Mouse (Mus musculus): ENCODE measurements around the gene Gm49358. TPM values are rescaled to one million over a fixed set of nuclear protein-coding genes. Genes with fewer than 3 reads are reported as not detected.

The Gm49358 gene
- polyA plus RNA-seq, 1 experiment from 2014 or later: not detected

DNA sequence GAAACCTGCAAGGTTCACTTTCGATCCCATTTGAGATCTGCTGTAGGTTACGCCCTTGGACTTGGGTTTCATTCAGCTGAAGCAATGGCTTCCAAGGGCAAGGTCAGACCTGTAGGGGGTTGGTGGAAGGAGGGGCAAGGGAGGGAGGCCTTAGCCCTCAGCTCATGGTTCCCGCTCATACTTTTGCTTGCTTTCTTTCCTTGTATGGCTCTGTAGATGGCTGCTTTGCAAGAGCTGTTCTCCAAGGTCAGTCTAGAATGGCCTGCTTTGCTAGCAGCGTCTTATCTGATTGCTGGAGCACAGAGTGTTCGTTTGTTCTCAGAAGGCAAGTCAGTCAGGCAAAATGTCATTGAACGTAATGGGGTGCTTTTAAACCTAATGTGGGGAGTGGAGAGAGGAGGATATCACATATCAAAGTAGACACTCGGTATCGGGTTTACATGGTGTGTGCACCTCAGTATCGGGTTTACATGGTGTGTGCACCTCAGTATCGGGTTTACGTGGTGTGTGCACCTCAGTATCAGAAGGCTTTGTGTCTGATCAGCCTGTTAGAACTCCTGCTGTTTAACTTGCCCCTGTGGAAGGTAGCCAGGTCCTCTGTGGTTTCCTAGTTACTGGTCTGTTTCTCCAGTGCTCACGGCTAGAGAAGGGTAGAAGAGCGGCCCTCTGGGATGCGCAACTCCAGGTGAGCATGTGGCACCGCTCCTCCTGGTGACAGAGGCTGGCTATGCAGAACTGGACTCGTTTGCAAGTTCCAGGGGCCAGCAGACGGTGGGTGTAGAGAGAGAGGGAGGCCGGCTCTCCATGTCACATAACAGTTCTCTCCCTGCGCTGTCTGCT is 50.7 kb downstream of the Gm49358 start:
- Histone ChIP-seq H3K27me3 (0 out of 2 replicates have a peak, but pooled peaks cover 4% of the 10 kb centered on the region), H3K9ac (replicated peaks) (no peak overlapping the region), H3K4me1 (replicated peaks) (peaks cover 24% of the 10 kb centered on the region), H3K9me3 (no peaks in the 10 kb centered on the region), H3K4me2 (no peak overlapping the region), H3K4me3 (replicated peaks) (no peak overlapping the region), H3K36me3 (no peaks in the 10 kb centered on the region), H3K27ac (no peak overlapping the region)
- WGBS: 61% methylated on average over 19 of the region's 19 CpGs
- no peak for ATAC-seq (ENCODE audit: insufficient number of reproducible peaks, insufficient read depth, low FRiP score, low TSS enrichment, low read depth)

DNA sequence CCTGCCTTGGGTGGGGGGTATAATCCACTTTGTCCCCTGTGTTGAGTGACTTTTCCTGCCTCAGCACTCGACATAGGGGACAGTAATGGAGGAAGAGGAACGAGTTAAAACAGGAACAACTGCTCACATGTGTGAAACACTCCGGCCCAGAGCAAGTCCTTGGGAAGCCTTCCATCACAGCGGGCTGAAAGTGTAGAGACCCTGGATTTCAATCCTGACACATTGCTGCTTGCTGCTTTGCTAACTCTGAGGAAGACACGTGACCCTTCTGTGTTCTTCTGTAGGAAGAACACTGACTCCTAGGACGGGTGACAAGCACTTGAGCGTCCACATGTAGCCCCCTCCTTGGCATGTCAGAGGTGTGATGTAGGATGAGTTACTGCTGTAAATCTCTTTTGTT is 51.4 kb downstream of the Gm49358 start:
- no peak for ATAC-seq (ENCODE audit: insufficient number of reproducible peaks, insufficient read depth, low FRiP score, low TSS enrichment, low read depth)
- Histone ChIP-seq H3K36me3 (no peaks in the 10 kb centered on the region), H3K27ac (no peak overlapping the region), H3K9ac (replicated peaks) (no peak overlapping the region), H3K4me3 (replicated peaks) (no peak overlapping the region), H3K9me3 (no peaks in the 10 kb centered on the region), H3K4me1 (replicated peaks) (peaks cover 30% of the 10 kb centered on the region), H3K4me2 (no peak overlapping the region), H3K27me3 (0 out of 2 replicates have a peak, but pooled peaks cover 4% of the 10 kb centered on the region)
- WGBS: 79% methylated on average over 7 of the region's 7 CpGs

DNA sequence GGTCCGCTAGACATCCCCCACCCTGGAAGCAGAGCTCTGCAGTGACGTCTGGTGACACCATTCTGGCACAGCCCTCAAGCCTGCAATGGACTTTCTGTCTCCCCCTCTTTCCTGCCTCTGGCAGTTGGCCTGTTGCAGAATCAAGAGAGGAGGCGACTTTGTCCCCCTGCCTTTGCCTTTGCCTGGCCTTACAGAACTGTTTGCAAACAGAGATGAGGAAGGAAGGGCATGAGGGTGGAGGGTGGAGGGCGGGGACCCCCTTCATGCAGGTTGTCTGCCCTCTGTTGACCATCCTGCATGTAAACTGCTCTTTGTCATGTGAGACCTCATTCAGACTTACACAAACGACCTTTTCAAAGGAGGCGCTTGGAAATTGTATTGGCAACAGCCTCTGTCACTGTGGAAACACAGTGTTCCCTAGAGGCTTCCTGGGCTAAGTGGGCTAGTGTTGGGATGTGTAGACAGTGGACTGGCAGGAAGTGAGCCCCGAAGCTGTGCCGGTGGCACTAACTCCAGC is 55.9 kb downstream of the Gm49358 start:
- no peaks in the 10 kb centered on the region for H3K9me3 ChIP-seq
- no peaks in the 10 kb centered on the region for H3K36me3 ChIP-seq
- H3K9ac ChIP-seq (replicated peaks): no peak overlapping the region
- H3K27ac ChIP-seq: peak overlapping the region; percentile 23; the same call in 1 of the 2 replicates
- no peak overlapping the region for H3K4me3 ChIP-seq (replicated peaks)
- WGBS: 42% methylated on average over 8 of the region's 8 CpGs
- no peak overlapping the region for H3K4me2 ChIP-seq
- H3K27me3 ChIP-seq: 0 out of 2 replicates have a peak, but pooled peaks cover 4% of the 10 kb centered on the region
- no peak for ATAC-seq (ENCODE audit: insufficient number of reproducible peaks, insufficient read depth, low FRiP score, low TSS enrichment, low read depth)
- H3K4me1 ChIP-seq (replicated peaks): peaks cover 24% of the 10 kb centered on the region

DNA sequence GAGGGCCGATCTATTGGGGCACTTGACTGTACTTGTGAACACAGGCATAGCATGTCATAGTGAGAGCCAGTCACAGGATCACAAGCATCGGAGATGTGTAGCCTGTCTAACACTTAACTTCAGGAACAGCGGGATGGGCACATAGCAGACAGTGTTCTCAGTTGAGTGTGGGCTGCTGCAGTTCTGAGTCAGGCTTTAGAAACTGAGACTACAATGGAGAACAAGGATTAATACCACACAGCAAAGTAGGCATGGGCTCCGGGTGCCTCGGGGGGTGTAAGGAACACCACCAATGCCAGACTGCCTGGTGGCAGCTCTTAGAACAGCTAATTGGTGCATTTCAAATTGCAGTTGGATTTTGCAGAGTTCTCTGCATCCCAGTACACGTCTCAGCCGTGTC is 57.2 kb downstream of the Gm49358 start:
- peaks cover 2% of the 10 kb centered on the region; the same call in 1 of the 2 replicates for H3K27me3 ChIP-seq
- no peak overlapping the region for H3K4me2 ChIP-seq
- H3K27ac ChIP-seq: no peak overlapping the region
- ATAC-seq (ENCODE audit: insufficient number of reproducible peaks, insufficient read depth, low FRiP score, low TSS enrichment, low read depth): no peak
- H3K9me3 ChIP-seq: no peaks in the 10 kb centered on the region
- no peak overlapping the region for H3K9ac ChIP-seq (replicated peaks)
- peaks cover 25% of the 10 kb centered on the region for H3K4me1 ChIP-seq (replicated peaks)
- 91% methylated on average over 7 of the region's 7 CpGs for WGBS
- H3K4me3 ChIP-seq (replicated peaks): no peak overlapping the region
- H3K36me3 ChIP-seq: no peaks in the 10 kb centered on the region

DNA sequence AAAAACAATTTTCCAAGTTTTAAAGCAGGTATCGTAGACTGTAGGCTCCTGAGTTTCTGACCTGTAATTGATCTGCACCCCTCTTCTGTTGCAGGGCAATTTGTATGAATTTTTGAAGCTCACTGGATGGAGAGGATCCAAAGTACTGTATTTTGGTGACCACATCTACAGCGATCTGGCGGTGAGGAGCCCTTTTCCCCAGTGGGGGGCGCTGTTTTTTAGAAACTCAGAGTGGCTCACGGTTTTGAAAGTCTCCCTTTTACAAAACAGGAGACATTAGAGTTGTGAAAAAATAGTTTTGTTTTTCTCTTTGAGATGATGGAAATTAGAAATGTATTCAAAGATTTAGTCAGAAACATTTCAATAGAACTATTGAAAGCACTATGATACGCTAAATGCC is 60.3 kb downstream of the Gm49358 start:
- H3K9ac ChIP-seq (replicated peaks): no peak overlapping the region
- no peaks in the 10 kb centered on the region for H3K9me3 ChIP-seq
- WGBS: 84% methylated on average over 6 of the region's 6 CpGs
- ATAC-seq (ENCODE audit: insufficient number of reproducible peaks, insufficient read depth, low FRiP score, low TSS enrichment, low read depth): no peak
- no peak overlapping the region for H3K4me3 ChIP-seq (replicated peaks)
- H3K27me3 ChIP-seq: peaks cover 4% of the 10 kb centered on the region; the same call in 1 of the 2 replicates
- H3K4me1 ChIP-seq (replicated peaks): peaks cover 26% of the 10 kb centered on the region
- no peak overlapping the region for H3K27ac ChIP-seq
- peaks cover 3% of the 10 kb centered on the region; the same call in 1 of the 2 replicates for H3K36me3 ChIP-seq
- no peak overlapping the region for H3K4me2 ChIP-seq

DNA sequence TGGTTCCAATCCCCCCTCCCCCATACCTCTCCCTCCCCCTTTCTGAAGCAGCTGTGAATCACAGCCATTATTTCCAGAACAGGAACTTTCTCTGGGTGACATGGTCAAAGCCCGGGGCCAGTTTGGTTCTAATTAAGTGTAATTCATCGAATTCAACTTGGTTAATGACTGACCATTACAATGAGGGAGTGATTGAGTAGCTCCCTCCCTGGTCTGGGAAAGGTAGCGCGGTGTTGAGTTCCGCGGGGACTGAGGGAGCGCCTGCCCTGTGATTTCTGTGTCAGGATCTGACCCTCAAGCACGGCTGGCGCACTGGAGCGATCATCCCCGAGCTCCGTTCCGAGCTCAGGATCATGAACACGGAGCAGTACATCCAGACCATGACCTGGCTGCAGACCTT is 61.1 kb downstream of the Gm49358 start:
- WGBS: 47% methylated on average over 14 of the region's 14 CpGs
- H3K9ac ChIP-seq (replicated peaks): no peak overlapping the region
- peaks cover 4% of the 10 kb centered on the region; the same call in 1 of the 2 replicates for H3K27me3 ChIP-seq
- H3K36me3 ChIP-seq: peaks cover 7% of the 10 kb centered on the region; the same call in 1 of the 2 replicates
- peaks cover 18% of the 10 kb centered on the region for H3K4me1 ChIP-seq (replicated peaks)
- ATAC-seq (ENCODE audit: insufficient number of reproducible peaks, insufficient read depth, low FRiP score, low TSS enrichment, low read depth): no peak
- no peaks in the 10 kb centered on the region; the same call in 1 of the 2 replicates for H3K9me3 ChIP-seq
- no peak overlapping the region for H3K27ac ChIP-seq
- H3K4me3 ChIP-seq (replicated peaks): no peak overlapping the region
- H3K4me2 ChIP-seq: no peak overlapping the region

DNA sequence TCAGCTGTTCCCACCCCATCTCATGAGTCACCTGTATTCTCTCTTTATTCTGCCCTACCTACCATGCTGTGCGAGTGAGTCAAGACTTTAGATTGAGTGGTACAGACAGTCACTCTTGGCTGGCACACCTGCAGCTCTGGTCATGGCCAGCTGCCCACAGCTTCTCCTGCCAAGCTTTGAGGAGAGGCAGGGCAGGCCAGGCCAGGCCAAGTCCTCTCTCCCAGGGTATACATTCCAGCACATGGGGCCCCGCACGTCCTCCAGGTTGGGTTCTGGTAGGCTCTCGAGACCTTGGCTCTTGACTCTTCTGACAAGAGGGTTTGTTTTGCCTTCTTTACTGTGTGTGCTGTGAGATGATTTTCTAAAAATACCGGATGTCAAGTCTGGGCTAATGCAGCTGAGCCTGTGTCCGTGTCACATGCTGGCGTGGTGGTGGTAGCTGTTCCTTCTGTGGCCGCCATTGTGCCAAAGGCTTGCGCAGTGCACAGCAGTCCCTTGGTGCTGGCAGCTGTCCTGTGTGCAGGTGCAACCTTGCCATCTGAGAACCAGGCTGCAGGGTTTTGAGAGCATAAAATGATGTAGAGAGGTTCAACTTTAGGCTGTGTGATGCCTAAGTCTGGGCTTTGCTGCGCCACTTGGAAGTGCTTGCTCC is 62.2 kb downstream of the Gm49358 start:
- peaks cover 4% of the 10 kb centered on the region; the same call in 1 of the 2 replicates for H3K27me3 ChIP-seq
- no peak overlapping the region for H3K4me3 ChIP-seq (replicated peaks)
- ATAC-seq (ENCODE audit: insufficient number of reproducible peaks, insufficient read depth, low FRiP score, low TSS enrichment, low read depth): no peak
- no peak overlapping the region for H3K4me2 ChIP-seq
- H3K9ac ChIP-seq (replicated peaks): no peak overlapping the region
- no peak overlapping the region for H3K27ac ChIP-seq
- 92% methylated on average over 10 of the region's 10 CpGs for WGBS
- H3K9me3 ChIP-seq: no peaks in the 10 kb centered on the region; the same call in 1 of the 2 replicates
- peaks cover 15% of the 10 kb centered on the region for H3K4me1 ChIP-seq (replicated peaks)
- peaks cover 7% of the 10 kb centered on the region; the same call in 1 of the 2 replicates for H3K36me3 ChIP-seq

DNA sequence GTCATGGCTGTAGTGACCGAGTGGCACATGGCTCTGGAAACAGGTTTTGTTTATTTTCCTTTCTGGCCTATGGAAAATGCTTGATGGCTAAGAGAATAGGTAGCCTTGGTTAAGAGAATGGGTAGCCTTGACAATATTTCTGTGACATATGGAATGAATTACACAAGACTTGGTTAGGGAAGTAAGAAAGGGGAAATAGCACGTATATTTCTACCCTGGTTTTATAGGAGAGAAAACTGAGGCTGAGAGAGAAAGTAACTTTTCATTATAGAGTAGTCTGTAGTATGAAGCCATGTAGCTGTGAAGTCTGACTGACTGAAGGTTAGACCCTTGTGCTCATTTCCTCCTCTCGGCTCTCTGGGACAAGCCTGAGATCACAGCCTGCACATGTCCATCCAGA is 63.2 kb downstream of the Gm49358 start:
- ATAC-seq (ENCODE audit: insufficient number of reproducible peaks, insufficient read depth, low FRiP score, low TSS enrichment, low read depth): no peak
- 56% methylated on average over 3 of the region's 3 CpGs for WGBS
- H3K4me2 ChIP-seq: no peak overlapping the region
- no peak overlapping the region for H3K4me3 ChIP-seq (replicated peaks)
- peaks cover 15% of the 10 kb centered on the region for H3K4me1 ChIP-seq (replicated peaks)
- H3K27me3 ChIP-seq: peaks cover 7% of the 10 kb centered on the region; the same call in 1 of the 2 replicates
- no peak overlapping the region for H3K27ac ChIP-seq
- no peaks in the 10 kb centered on the region; the same call in 1 of the 2 replicates for H3K9me3 ChIP-seq
- no peak overlapping the region for H3K9ac ChIP-seq (replicated peaks)
- H3K36me3 ChIP-seq: peaks cover 7% of the 10 kb centered on the region; the same call in 1 of the 2 replicates

DNA sequence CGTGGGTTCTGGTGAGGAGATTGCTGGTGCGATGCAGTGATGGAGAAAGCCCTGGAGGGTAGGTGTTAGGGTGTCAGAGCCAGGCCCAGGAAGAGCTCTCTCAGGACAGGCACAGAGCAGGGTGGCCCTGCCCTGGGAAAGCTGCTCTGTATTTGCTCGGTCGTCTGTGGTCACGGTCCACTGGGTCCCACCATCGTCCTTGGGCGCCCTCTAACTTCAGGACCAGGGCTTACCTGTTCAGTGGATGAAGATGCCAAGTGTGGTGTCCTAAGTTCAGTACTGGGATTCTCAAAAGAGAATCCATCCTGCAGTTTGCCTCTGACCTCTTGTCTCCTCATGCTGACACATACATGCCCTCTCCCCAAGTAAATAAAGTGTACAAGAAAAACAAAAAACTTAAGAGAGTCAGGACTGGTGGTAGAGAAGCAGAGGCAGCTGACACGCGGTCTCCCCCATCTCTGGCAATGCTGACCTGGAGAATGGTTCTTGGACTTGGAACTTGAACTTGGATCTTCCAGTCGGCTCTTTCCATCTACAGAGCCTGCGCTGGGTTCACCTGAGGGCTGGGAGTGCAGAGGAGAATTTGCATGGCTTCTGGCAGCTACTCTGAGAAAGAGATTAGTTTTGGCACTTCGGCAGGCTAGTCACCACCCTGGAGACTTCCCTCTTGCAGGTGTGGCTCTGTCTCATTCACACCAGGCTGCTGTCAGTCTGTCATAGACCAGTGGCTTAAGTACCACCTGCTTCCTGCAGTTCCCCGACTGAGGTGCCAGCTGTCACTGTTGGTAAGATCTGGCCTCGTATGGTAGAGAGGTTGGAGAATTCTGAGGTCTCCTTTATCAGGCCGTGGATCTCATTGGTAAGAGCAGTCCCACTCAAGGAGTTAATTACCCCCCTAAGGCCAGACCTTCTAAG is 64.7 kb downstream of the Gm49358 start:
- Histone ChIP-seq H3K27me3 (peaks cover 15% of the 10 kb centered on the region; the same call in 1 of the 2 replicates), H3K36me3 (peaks cover 7% of the 10 kb centered on the region; the same call in 1 of the 2 replicates), H3K4me3 (replicated peaks) (no peak overlapping the region), H3K27ac (no peak overlapping the region), H3K4me2 (no peak overlapping the region), H3K4me1 (replicated peaks) (peaks cover 15% of the 10 kb centered on the region), H3K9ac (replicated peaks) (no peak overlapping the region), H3K9me3 (no peaks in the 10 kb centered on the region; the same call in 1 of the 2 replicates)
- WGBS: 85% methylated on average over 15 of the region's 15 CpGs
- no peak for ATAC-seq (ENCODE audit: insufficient number of reproducible peaks, insufficient read depth, low FRiP score, low TSS enrichment, low read depth)

DNA sequence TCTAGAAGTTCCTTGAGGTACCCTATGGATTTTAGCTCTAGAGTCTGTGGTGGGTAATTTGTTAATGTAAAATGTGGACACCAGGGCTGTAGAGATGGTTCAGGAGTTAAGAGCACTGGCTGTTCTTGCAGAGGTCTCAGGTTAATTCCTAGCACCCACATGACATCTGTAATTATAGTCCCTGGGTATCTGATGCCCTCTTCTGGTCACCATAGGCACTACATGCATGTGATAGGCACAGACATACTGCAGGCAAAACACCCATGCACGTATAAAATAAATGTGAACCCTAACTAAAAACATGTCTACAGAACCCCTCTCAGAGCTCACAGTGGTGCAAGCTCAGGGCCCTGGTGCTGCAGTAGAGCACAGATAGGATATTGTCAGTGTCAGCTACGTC is 65.7 kb downstream of the Gm49358 start:
- Histone ChIP-seq H3K4me1 (replicated peaks) (peaks cover 20% of the 10 kb centered on the region), H3K9ac (replicated peaks) (no peak overlapping the region), H3K4me2 (no peak overlapping the region), H3K27ac (no peak overlapping the region), H3K4me3 (replicated peaks) (no peak overlapping the region), H3K27me3 (peaks cover 21% of the 10 kb centered on the region; the same call in 1 of the 2 replicates), H3K36me3 (peaks cover 7% of the 10 kb centered on the region; the same call in 1 of the 2 replicates), H3K9me3 (no peaks in the 10 kb centered on the region; the same call in 1 of the 2 replicates)
- 98% methylated on average over 2 of the region's 2 CpGs for WGBS
- no peak for ATAC-seq (ENCODE audit: insufficient number of reproducible peaks, insufficient read depth, low FRiP score, low TSS enrichment, low read depth)
